Mouse (Mus musculus) myocyte (in vitro differentiated cells): ENCODE results near the gene Wwc1. TPM values are rescaled to one million over a fixed set of nuclear protein-coding genes. Genes with fewer than 3 reads are reported as not detected.

ENCODE experiments used
- H3K27me3 ChIP-seq: one replicate; pipeline ENCODE4 v1.6.1; 2011; ENCODE audit not compliant: control insufficient read depth, insufficient read depth, insufficient read length
- H3K36me3 ChIP-seq: one replicate; pipeline ENCODE4 v1.6.1; 2011; ENCODE audit not compliant: control insufficient read depth, insufficient read depth
- H3K4me2 ChIP-seq: one replicate; pipeline ENCODE4 v1.6.1; 2011; ENCODE audit warnings: low read depth, control low read depth
- H3K4me3 ChIP-seq: one replicate; pipeline ENCODE4 v1.5.1; 2011; ENCODE audit warnings: mild to moderate bottlenecking, control low read depth, moderate library complexity
- H3K79me2 ChIP-seq: one replicate; pipeline ENCODE4 v1.6.1; 2011; ENCODE audit not compliant: control insufficient read depth, insufficient read depth
- H3ac ChIP-seq: one replicate; pipeline ENCODE4 v1.6.1; 2011; ENCODE audit not compliant: control insufficient read depth, insufficient read length
- CEBPB ChIP-seq: IDR thresholded peaks from 2 replicates; pipeline ENCODE4 v1.6.1; 2011; ENCODE audit warnings: mild to moderate bottlenecking, moderate library complexity; ENCODE audit not compliant: poor library complexity, insufficient read depth, severe bottlenecking
- E2F4 ChIP-seq: IDR thresholded peaks from one replicate; pipeline ENCODE4 v1.6.1; 2011; ENCODE audit warnings: mild to moderate bottlenecking, control low read depth, moderate library complexity; ENCODE audit not compliant: insufficient read depth
- MAX ChIP-seq: IDR thresholded peaks from one replicate; pipeline ENCODE4 v1.6.1; 2011; ENCODE audit warnings: low read depth, mild to moderate bottlenecking, control low read depth
- MYOD1 ChIP-seq, 3 experiments: IDR thresholded peaks; one replicate each; pipeline ENCODE4 v1.6.1; 2011; ENCODE audit warnings: control low read depth in 2 of 3, low read depth in 2 of 3, mild to moderate bottlenecking in 2 of 3, moderate library complexity in 1 of 3; ENCODE audit not compliant: insufficient read length in 2 of 3, control insufficient read depth in 1 of 3
- MYOG ChIP-seq, 3 experiments: IDR thresholded peaks; one replicate each; pipeline ENCODE4 v1.6.1; 2011; ENCODE audit warnings: control low read depth in 2 of 3, low read depth in 2 of 3, mild to moderate bottlenecking in 2 of 3; ENCODE audit not compliant: insufficient read length in 2 of 3, control insufficient read depth in 1 of 3, insufficient read depth in 1 of 3
- POLR2A ChIP-seq: IDR thresholded peaks from one replicate; pipeline ENCODE4 v1.6.1; 2011; ENCODE audit warnings: low read depth, mild to moderate bottlenecking, control low read depth, moderate library complexity; ENCODE audit not compliant: insufficient read length
- POLR2AphosphoS2 ChIP-seq: IDR thresholded peaks from one replicate; pipeline ENCODE4 v1.6.1; 2011; ENCODE audit warnings: low read depth, control low read depth; ENCODE audit not compliant: insufficient read length
- REST ChIP-seq: IDR thresholded peaks from one replicate; pipeline ENCODE4 v1.6.1; 2011; ENCODE audit warnings: mild to moderate bottlenecking, control low read depth, moderate library complexity; ENCODE audit not compliant: insufficient read depth, insufficient read length
- SRF ChIP-seq: IDR thresholded peaks from one replicate; pipeline ENCODE4 v1.6.1; 2011; ENCODE audit warnings: low read depth; ENCODE audit not compliant: control insufficient read depth, insufficient read length
- TCF12 ChIP-seq: IDR thresholded peaks from one replicate; pipeline ENCODE4 v1.6.1; 2011; ENCODE audit warnings: mild to moderate bottlenecking, control low read depth; ENCODE audit not compliant: poor library complexity, insufficient read depth, severe bottlenecking
- TCF3 ChIP-seq: IDR thresholded peaks from one replicate; pipeline ENCODE4 v1.6.1; 2011; ENCODE audit warnings: low read depth, control low read depth; ENCODE audit not compliant: insufficient read length
- USF1 ChIP-seq: IDR thresholded peaks from one replicate; pipeline ENCODE4 v1.6.1; 2011; ENCODE audit warnings: low read depth, mild to moderate bottlenecking, control low read depth, moderate library complexity
- polyA plus RNA-seq: library from polyadenylated mRNA; unstranded; fragments of >200 nt; fragmentation: generic; extraction: Trizol; gene quantifications from one replicate; pipeline ENCODE4 v1.2.1, GENCODE M21; 2012; ENCODE audit warnings: missing spikeins

Wwc1 gene
- polyA plus RNA-seq, 1 experiment = 1.2 TPM

DNA sequence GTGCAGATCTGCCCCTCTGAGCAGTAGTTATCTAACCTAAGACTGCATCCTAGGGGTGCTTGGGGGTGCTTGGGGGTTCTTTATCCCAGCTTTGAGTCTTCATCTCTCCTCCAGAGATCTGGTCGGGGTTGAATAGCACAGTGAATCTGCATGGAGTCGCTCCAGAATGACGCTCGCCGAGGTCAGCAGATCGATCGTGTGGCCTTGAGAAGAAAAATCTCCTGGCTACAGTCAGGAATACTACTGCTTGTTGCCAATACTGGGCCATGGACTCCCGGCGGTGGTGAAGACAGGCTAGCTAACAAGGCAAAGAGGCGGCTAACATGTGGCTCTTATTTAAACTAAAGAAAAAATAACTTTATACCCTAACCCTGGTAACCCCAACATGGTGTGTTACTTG lies 12.0 kb downstream of the Wwc1 start:
- Histone ChIP-seq H3K79me2 (no peaks in the 10 kb centered on the region), H3K27me3 (no peaks in the 10 kb centered on the region), H3K36me3 (no peaks in the 10 kb centered on the region), H3K4me2 (no peak overlapping the region), H3ac (no peak overlapping the region), H3K4me3 (no peak overlapping the region)
- no peak for TF ChIP-seq REST
- no peak for TF ChIP-seq E2F4
- no peak for TF ChIP-seq TCF3
- TF ChIP-seq CEBPB = no peak
- no peak for TF ChIP-seq SRF
- TF ChIP-seq MYOD1 (IDR thresholded peaks at IDR 0.05; ENCODE audit: control insufficient read depth in 1 of 3, insufficient read length in 2 of 3, low read depth in 2 of 3) = no peak
- no peak for TF ChIP-seq POLR2AphosphoS2
- TF ChIP-seq MYOG (IDR thresholded peaks at IDR 0.05; ENCODE audit: control insufficient read depth in 1 of 3, insufficient read depth in 1 of 3, insufficient read length in 2 of 3, low read depth in 2 of 3) = no peak
- no peak for TF ChIP-seq TCF12
- no peak for TF ChIP-seq POLR2A
- TF ChIP-seq MAX = no peak
- no peak for TF ChIP-seq USF1

DNA sequence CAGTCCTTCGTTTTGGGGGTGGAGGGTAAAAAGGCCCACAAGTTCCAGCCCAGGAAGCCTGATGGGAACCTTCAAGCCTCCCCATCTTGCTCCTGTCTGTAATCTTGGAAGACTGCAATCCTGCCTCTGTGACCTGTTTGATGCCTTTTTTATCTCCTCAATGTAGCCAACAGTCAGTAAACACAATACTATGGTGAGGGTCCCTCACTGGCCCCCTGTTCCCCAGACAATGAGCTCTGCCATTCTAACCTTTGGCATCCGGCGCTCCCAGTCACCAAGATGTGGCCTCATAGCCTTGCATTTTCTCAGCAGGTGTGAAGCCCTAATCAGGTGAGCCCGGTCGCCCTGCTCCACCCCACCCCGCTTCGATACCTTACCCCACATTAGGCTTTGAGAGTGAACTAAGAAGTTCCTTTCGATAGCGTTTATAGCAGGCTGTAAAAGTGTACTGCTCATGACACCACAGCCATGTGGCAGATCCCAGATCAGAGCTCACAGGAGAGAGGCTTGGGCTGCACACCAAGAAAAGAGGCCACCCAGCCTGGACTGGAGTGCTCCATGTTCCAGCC lies 16.3 kb downstream of the Wwc1 start:
- H3ac ChIP-seq = no peak overlapping the region
- no peaks in the 10 kb centered on the region for H3K27me3 ChIP-seq
- no peaks in the 10 kb centered on the region for H3K79me2 ChIP-seq
- no peaks in the 10 kb centered on the region for H3K36me3 ChIP-seq
- no peak overlapping the region for H3K4me2 ChIP-seq
- no peak overlapping the region for H3K4me3 ChIP-seq
- TF ChIP-seq TCF3 = no peak
- no peak for TF ChIP-seq POLR2AphosphoS2
- TF ChIP-seq SRF = no peak
- TF ChIP-seq CEBPB = no peak
- TF ChIP-seq USF1 = no peak
- TF ChIP-seq POLR2A = no peak
- no peak for TF ChIP-seq TCF12
- TF ChIP-seq E2F4 = no peak
- no peak for TF ChIP-seq MYOD1 (IDR thresholded peaks at IDR 0.05; ENCODE audit: control insufficient read depth in 1 of 3, insufficient read length in 2 of 3, low read depth in 2 of 3)
- TF ChIP-seq REST = no peak
- no peak for TF ChIP-seq MYOG (IDR thresholded peaks at IDR 0.05; ENCODE audit: control insufficient read depth in 1 of 3, insufficient read depth in 1 of 3, insufficient read length in 2 of 3, low read depth in 2 of 3)
- TF ChIP-seq MAX = no peak

DNA sequence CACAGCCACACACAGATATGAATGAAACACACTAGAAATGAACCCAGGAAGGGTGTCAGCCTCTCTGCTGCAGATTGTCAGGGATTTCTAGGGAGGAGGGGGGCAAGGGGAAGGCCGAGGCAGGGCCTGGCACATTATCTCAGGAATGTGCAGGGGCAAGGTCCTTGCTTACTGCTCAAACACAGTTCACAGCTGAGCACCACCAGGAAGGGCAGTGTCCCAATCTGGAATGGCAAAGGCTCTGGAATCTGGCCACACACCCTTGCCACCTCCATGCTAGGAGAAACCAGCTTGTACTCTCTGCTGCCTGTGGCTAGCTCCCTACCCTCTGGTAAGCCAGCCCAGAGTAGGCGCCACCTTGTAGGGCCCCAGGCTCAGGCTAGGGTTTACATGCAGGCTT lies 16.8 kb downstream of the Wwc1 start:
- Histone ChIP-seq H3ac (no peak overlapping the region), H3K27me3 (no peaks in the 10 kb centered on the region)

DNA sequence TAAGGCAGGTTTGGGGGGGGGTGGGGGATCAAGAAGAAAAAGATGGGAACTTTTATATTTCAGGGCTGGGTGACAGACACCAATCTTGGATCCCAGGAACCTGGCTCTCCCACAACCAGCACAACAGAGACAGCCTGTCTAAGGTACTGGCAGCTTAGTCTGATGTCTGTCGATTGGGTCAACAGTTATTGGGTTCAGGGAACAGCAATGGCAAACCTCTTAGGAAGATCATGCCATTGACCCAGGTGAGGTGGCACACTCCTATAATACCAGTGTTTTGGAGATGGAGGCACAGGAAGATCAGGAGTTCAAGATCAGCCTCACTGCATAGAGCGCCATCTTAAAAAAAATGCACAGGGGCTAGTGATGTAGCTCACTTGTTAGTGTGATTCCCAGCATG lies 17.9 kb downstream of the Wwc1 start:
- Histone ChIP-seq H3K27me3 (no peaks in the 10 kb centered on the region), H3ac (no peak overlapping the region), H3K4me2 (no peak overlapping the region), H3K36me3 (no peaks in the 10 kb centered on the region), H3K4me3 (no peak overlapping the region), H3K79me2 (no peaks in the 10 kb centered on the region)
- no peak for TF ChIP-seq USF1
- TF ChIP-seq MYOG (IDR thresholded peaks at IDR 0.05; ENCODE audit: control insufficient read depth in 1 of 3, insufficient read depth in 1 of 3, insufficient read length in 2 of 3, low read depth in 2 of 3) = no peak
- no peak for TF ChIP-seq E2F4
- TF ChIP-seq POLR2A = no peak
- TF ChIP-seq TCF3 = no peak
- no peak for TF ChIP-seq MAX
- no peak for TF ChIP-seq MYOD1 (IDR thresholded peaks at IDR 0.05; ENCODE audit: control insufficient read depth in 1 of 3, insufficient read length in 2 of 3, low read depth in 2 of 3)
- TF ChIP-seq REST = no peak
- TF ChIP-seq SRF = no peak
- TF ChIP-seq TCF12 = no peak
- no peak for TF ChIP-seq CEBPB
- TF ChIP-seq POLR2AphosphoS2 = no peak

More for the DNA sequence above, 16.8 kb downstream of the Wwc1 start:
- no peaks in the 10 kb centered on the region for H3K79me2 ChIP-seq
- no peaks in the 10 kb centered on the region for H3K36me3 ChIP-seq
- H3K4me2 ChIP-seq = no peak overlapping the region
- TF ChIP-seq SRF (no peak), REST (no peak), USF1 (no peak)
- H3K4me3 ChIP-seq = no peak overlapping the region

DNA sequence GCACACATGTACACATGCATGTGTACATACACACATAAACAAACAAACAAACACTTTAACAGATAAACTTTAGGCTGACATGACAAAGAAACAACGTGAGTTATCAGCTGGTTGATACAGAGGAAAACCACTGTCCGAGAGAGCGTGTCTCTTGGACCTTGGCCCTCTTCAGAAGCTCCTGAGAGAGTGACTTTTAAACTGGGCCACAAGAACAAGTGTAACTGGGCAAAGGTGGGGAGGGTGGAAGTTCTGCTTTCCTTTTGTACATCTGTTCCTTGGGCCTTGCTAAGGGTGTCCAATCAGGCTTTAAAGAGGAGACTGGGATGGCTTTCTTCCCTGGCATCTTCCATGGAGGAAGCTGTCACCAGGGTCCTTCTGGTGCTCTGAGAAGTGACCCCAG lies 21.1 kb downstream of the Wwc1 start:
- Histone ChIP-seq H3K79me2 (no peaks in the 10 kb centered on the region), H3K27me3 (no peaks in the 10 kb centered on the region), H3K36me3 (no peaks in the 10 kb centered on the region), H3ac (no peak overlapping the region), H3K4me2 (no peak overlapping the region), H3K4me3 (no peak overlapping the region)
- TF ChIP-seq USF1 (no peak), E2F4 (no peak), MAX (no peak), POLR2AphosphoS2 (no peak), MYOG (IDR thresholded peaks at IDR 0.05; ENCODE audit: control insufficient read depth in 1 of 3, insufficient read depth in 1 of 3, insufficient read length in 2 of 3, low read depth in 2 of 3) (no peak), REST (no peak), TCF3 (no peak), POLR2A (no peak), CEBPB (no peak), MYOD1 (IDR thresholded peaks at IDR 0.05; ENCODE audit: control insufficient read depth in 1 of 3, insufficient read length in 2 of 3, low read depth in 2 of 3) (no peak), SRF (no peak), TCF12 (no peak)
